Mouse (Mus musculus) embryonic fibroblast, embryonic 13.5 days (primary cell): ENCODE data around the gene Rcan2. TPM values are rescaled to one million over a fixed set of nuclear protein-coding genes. Genes with fewer than 3 reads are reported as not detected.
A peak's percentile ranks its signal among the peaks of the same experiment; 100 is the strongest.

Experiments used
- H3K27ac ChIP-seq: 2 replicates; pipeline ENCODE4 v1.5.1; 2012; ENCODE audit warnings: low read length, control low read depth, inconsistent platforms; ENCODE audit not compliant: insufficient read depth
- H3K4me1 ChIP-seq: 2 replicates; pipeline ENCODE4 v1.6.1; 2011; ENCODE audit warnings: low read length; ENCODE audit not compliant: control insufficient read depth, insufficient read depth
- H3K4me3 ChIP-seq: 2 replicates; pipeline ENCODE4 v1.5.1; 2011; ENCODE audit warnings: mild to moderate bottlenecking, control low read depth, low read length; ENCODE audit not compliant: insufficient read depth
- CTCF ChIP-seq: IDR thresholded peaks from 2 replicates; pipeline ENCODE4 v1.5.1; 2011; ENCODE audit warnings: mild to moderate bottlenecking, control low read depth, low read length, moderate library complexity, borderline replicate concordance; ENCODE audit not compliant: insufficient read depth
- POLR2A ChIP-seq: IDR thresholded peaks from 2 replicates; pipeline ENCODE4 v1.6.1; 2011; ENCODE audit warnings: low read depth, mild to moderate bottlenecking, control low read depth, low read length, moderate library complexity
- polyA plus RNA-seq: library from polyadenylated mRNA; stranded (reverse); fragments of >200 nt; gene quantifications from 2 replicates; pipeline ENCODE4 v1.2.4, GENCODE M21; 2011; ENCODE audit warnings: low read depth; ENCODE audit not compliant: missing spikeins, insufficient read length

Rcan2 gene
- polyA plus RNA-seq, 1 experiment, result 20.4 TPM

- H3K27ac ChIP-seq, result no peak overlapping the region
- peaks cover 4% of the 10 kb centered on the region for H3K4me1 ChIP-seq
- TF ChIP-seq CTCF, result no peak
- no peak for TF ChIP-seq POLR2A
- H3K4me3 ChIP-seq, result no peak overlapping the region
Observed at GRCm38 (mm10) chr17:43952661-43953534, 151.7 kb downstream of the Rcan2 start.

- Histone ChIP-seq H3K4me1 (peaks cover 4% of the 10 kb centered on the region), H3K27ac (no peak overlapping the region), H3K4me3 (no peak overlapping the region)
- TF ChIP-seq CTCF (no peak), POLR2A (no peak)
Observed at GRCm38 (mm10) chr17:43953535-43953918, 152.4 kb downstream of the Rcan2 start.

DNA sequence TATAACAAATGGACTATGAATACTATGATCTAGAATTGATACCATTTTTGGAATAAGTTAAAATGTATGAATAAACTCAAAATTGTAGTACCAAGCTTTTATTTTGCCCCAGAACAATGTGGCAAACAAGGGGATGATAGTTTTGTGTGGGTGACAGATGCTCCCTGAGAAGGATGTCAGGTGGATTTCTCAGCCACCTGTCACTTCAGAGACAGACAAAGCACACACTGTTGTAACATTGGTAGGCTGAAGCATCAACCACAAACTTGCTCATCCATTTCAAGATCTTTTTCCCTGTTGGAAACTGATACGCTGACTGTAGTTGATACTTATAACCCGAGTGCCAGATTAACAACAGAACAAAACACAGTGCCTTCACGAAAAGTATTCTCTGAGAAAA lies 158.6 kb downstream of the Rcan2 start:
- Histone ChIP-seq H3K4me1 (no peaks in the 10 kb centered on the region), H3K4me3 (no peak overlapping the region), H3K27ac (no peak overlapping the region)
- TF ChIP-seq CTCF (no peak), POLR2A (no peak)

DNA sequence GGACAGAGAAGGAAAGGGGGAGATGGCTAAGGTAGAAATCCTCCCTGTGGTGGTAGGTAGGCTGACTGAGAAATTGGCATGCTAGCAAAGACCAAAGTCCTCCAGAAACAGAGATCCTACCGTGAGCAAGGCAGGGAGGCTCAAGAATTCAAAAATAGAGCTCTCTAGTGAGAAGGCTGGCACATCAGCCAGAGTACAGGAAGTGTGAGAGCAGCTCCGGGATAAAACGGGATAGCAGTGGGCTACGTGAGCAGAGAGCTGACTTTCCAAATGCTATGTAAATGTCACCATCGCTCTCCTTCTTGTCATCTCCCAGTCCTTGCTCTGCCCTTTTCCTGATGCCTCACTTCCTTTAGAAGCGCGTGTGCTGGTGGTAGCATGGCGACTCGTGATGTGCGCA lies 168.8 kb downstream of the Rcan2 start:
- no peaks in the 10 kb centered on the region for H3K4me1 ChIP-seq
- no peak overlapping the region for H3K27ac ChIP-seq
- H3K4me3 ChIP-seq, result no peak overlapping the region
- TF ChIP-seq POLR2A (no peak), CTCF (no peak)

DNA sequence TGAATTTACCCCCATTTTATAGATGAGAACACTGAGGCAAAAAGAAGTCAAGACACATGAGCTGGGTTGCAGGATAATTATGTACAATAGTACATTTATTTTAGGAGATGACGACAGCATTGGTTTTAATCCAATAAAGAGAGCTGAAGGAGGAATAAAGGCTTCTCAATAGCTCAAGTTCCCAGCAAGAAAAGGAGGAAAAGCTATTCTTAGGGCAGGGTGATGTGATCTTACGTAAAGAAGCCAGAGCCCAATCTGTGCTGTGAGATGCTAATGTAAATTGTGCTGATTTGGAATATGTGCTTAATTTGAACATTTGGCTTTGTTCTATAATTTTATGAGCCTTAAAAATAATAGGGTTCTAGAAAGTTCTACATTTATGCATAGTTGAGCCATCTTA lies 176.4 kb downstream of the Rcan2 start:
- Histone ChIP-seq H3K4me3 (no peak overlapping the region), H3K4me1 (peaks cover 3% of the 10 kb centered on the region; the same call in 1 of the 2 replicates), H3K27ac (no peak overlapping the region)
- TF ChIP-seq CTCF (no peak), POLR2A (no peak)

GRCm38 (mm10) chr17:43979925-43980324 lies 178.8 kb downstream of the Rcan2 start:
- peaks cover 3% of the 10 kb centered on the region; the same call in 1 of the 2 replicates for H3K4me1 ChIP-seq
- H3K27ac ChIP-seq, result no peak overlapping the region
- TF ChIP-seq POLR2A (no peak), CTCF (no peak)
- H3K4me3 ChIP-seq, result no peak overlapping the region

GRCm38 (mm10) chr17:43982505-43982904 lies 181.4 kb downstream of the Rcan2 start:
- H3K4me3 ChIP-seq, result no peak overlapping the region
- peaks cover 3% of the 10 kb centered on the region; the same call in 1 of the 2 replicates for H3K4me1 ChIP-seq
- TF ChIP-seq CTCF (no peak), POLR2A (no peak)

GRCm38 (mm10) chr17:43989334-43989945 lies 188.3 kb downstream of the Rcan2 start:
- Histone ChIP-seq H3K4me3 (no peak overlapping the region), H3K4me1 (0 out of 2 replicates have a peak, but pooled peaks cover 3% of the 10 kb centered on the region), H3K27ac (peak overlapping the region; percentile 97)
- no peak for TF ChIP-seq POLR2A
- TF ChIP-seq CTCF, result no peak

More at GRCm38 (mm10) chr17:43982505-43982904, 181.4 kb downstream of the Rcan2 start:
- no peak overlapping the region for H3K27ac ChIP-seq

- 0 out of 2 replicates have a peak, but pooled peaks cover 3% of the 10 kb centered on the region for H3K4me1 ChIP-seq
- H3K4me3 ChIP-seq, result no peak overlapping the region
- no peak for TF ChIP-seq POLR2A
- TF ChIP-seq CTCF, result no peak
- peak overlapping the region; percentile 71 for H3K27ac ChIP-seq
Observed at GRCm38 (mm10) chr17:43990957-43991383, 189.8 kb downstream of the Rcan2 start.

DNA sequence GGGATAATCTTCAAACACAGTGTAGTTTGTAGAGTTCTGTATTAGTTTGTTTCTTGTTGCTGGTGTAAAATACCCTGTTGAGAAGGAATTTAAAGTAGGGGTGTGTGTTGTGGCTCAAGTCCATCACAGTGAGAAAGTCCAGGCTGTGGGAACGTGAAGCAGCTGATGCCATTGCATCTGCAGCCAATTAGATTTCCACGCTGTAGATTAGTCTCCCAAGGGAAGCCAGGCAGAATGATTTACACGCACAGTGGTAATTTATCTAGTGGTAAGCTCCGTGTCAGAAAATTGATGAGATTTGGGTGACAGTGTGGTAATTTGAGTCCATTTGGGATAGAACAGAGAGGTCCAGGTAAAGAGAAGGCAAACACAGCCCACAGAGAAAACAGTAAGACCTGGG lies 192.9 kb downstream of the Rcan2 start:
- Histone ChIP-seq H3K4me1 (0 out of 2 replicates have a peak, but pooled peaks cover 3% of the 10 kb centered on the region), H3K4me3 (no peak overlapping the region), H3K27ac (no peak overlapping the region)
- TF ChIP-seq CTCF (no peak), POLR2A (no peak)
